Comparison of ENCODE assay signal across 8 mouse cellular contexts in the genomic region with DNA sequence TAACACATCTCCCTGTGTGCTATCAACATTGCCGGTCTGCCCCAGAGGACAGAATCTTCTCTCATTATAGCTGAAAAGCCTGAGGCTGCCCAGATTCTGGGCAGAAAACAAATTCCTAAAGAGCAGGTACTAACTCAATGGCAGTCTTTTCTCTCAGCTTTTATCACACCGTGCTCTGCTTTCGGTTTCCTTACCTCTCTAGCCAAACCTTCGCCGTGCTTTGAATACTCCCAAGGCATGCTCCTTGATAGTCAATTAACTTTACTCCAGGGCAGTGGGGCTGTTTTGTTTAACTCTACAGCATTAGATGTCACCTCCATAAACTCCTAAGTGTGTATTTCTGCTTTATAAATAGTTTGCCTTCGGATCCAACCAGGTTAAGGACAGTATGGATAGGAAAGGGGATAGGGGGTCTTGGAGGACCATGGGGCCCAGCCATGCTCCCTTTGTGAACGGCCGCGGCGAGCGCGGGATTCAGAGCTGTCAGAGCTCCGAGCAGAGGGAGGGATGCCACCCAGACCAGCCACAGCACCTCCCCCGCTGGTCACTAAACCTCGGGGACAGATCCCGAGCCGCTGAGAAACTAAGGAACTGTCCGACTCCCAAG. TPM values are rescaled to one million over a fixed set of nuclear protein-coding genes. Genes with fewer than 3 reads are reported as not detected.
A peak's percentile ranks its signal among the peaks of the same experiment; 100 is the strongest.
DNase-seq lines count a peak whose midpoint lies in the region; ATAC-seq and TF ChIP-seq lines count a peak whose summit lies in the region.

No protein-coding gene starts in this region.

- H3K27me3 ChIP-seq in splenic B cell, adult 2 months (ENCODE audit: control insufficient read depth, insufficient read depth, low read length, poor library complexity, severe bottlenecking), result no peaks in the 10 kb centered on the region

- no peak for TF ChIP-seq CTCF in gastrocnemius, adult 2 months (IDR thresholded peaks at IDR 0.05)

- peak overlapping the region; percentile 100 for H3K27ac ChIP-seq in gastrocnemius, adult 2 months

- peaks cover 13% of the 10 kb centered on the region for H3K36me3 ChIP-seq in splenic B cell, adult 2 months (ENCODE audit: control insufficient read depth, insufficient read depth, low read length, poor library complexity, severe bottlenecking)

- ATAC-seq in erythroid progenitor cell, adult 5-6 weeks (replicated peaks; ENCODE audit: low FRiP score, poor library complexity, severe bottlenecking), result peak; percentile 59

- peak overlapping the region; percentile 100 for H3K4me3 ChIP-seq in gastrocnemius, adult 2 months

- no peak for DNase-seq in gastrocnemius, adult 2 months
- DNase-seq in gastrocnemius, adult 8-10 months (ENCODE audit: low spot score in 2 of 2), result no peak
- peak; percentile 62 for DNase-seq in CD4-positive, CD25-positive, alpha-beta regulatory T cell, adult 2 months (ENCODE audit: low read depth, low spot score)
- peak; percentile 30 for DNase-seq in liver
- peak; percentile 40 for DNase-seq in splenic B cell, adult 2 months (ENCODE audit: low read depth, low spot score)
- no peak for DNase-seq in left cerebral cortex, postnatal 10 days (ENCODE audit: extremely low spot score in 1 of 2, low spot score in 2 of 2)
- no peak for DNase-seq in gastrocnemius, adult 18-20 months (ENCODE audit: low spot score)

- intact Hi-C loops in gastrocnemius, adult 2 months (cut with DNase I), result loop anchor here (5.0 to 10.0 kb wide), 3 partner anchors 87 to 1826 kb away; partner anchors contain the start of genes Chd6 and Ift52
- intact Hi-C loops in left cerebral cortex, postnatal 10 days (cut with DNase I), result no loop called here

RNA-seq across cellular contexts. Expression of gene Srsf6, which starts 0.7 kb away (rescaled TPM):
- total RNA-seq in gastrocnemius, adult 2 months (2021), result 10 to 100 TPM; 45.6 to 46.1 TPM
- 10 to 100 TPM; 29.8 to 41.1 (median 32.9) TPM for total RNA-seq in gastrocnemius, adult 8-10 months (2022)
- 102 and 149 TPM in 2 replicates for total RNA-seq in erythroid progenitor cell, adult 5-6 weeks (2015; ENCODE audit: low replicate concordance)
- total RNA-seq in erythroid progenitor cell, adult 5-6 weeks (2017; ENCODE audit: low replicate concordance), result 107 and 121 TPM in 2 replicates
- total RNA-seq in left cerebral cortex, postnatal 10 days (2021), result 100 to 1,000 TPM; 118 to 119 TPM
- 10 to 100 TPM; 38.1 to 38.4 TPM for total RNA-seq in gastrocnemius, adult 18-20 months (2021)

RNA-seq across cellular contexts. Expression of gene L3mbtl1, which starts 12.7 kb away (rescaled TPM):
- total RNA-seq in gastrocnemius, adult 2 months (2021), result not detected
- total RNA-seq in gastrocnemius, adult 8-10 months (2022), result not detected
- total RNA-seq in erythroid progenitor cell, adult 5-6 weeks (2015; ENCODE audit: low replicate concordance), result 0.36 TPM in 1 of 2 replicates, not detected in the other
- not detected in 2 replicates for total RNA-seq in erythroid progenitor cell, adult 5-6 weeks (2017; ENCODE audit: low replicate concordance)
- 10 to 100 TPM; 29.6 to 35.0 TPM for total RNA-seq in left cerebral cortex, postnatal 10 days (2021)
- total RNA-seq in gastrocnemius, adult 18-20 months (2021), result not detected

RNA-seq across cellular contexts. Expression of gene Sgk2, which starts 56.5 kb away (rescaled TPM):
- not detected for total RNA-seq in gastrocnemius, adult 2 months (2021)
- not detected for total RNA-seq in gastrocnemius, adult 8-10 months (2022)
- total RNA-seq in erythroid progenitor cell, adult 5-6 weeks (2015; ENCODE audit: low replicate concordance), result not detected in 2 replicates
- not detected in 2 replicates for total RNA-seq in erythroid progenitor cell, adult 5-6 weeks (2017; ENCODE audit: low replicate concordance)
- total RNA-seq in left cerebral cortex, postnatal 10 days (2021), result under 1 TPM; 0.39 to 0.41 TPM
- not detected for total RNA-seq in gastrocnemius, adult 18-20 months (2021)

Comparison
In these comparisons a context has a peak if more than half of its experiments do, and no peak if none do; other contexts are left out.
1. DNase-seq: peak in CD4-positive, CD25-positive, alpha-beta regulatory T cell, adult 2 months (single experiment), liver (single experiment) and splenic B cell, adult 2 months (single experiment); none in gastrocnemius, adult 2 months (single experiment), gastrocnemius, adult 8-10 months (0 of 2), left cerebral cortex, postnatal 10 days (0 of 2) and gastrocnemius, adult 18-20 months (single experiment).
2. RNA of gene L3mbtl1, which starts 12.7 kb away (total RNA-seq): 29.6 to 35.0 TPM in left cerebral cortex, postnatal 10 days; not detected in gastrocnemius, adult 2 months, not detected in gastrocnemius, adult 18-20 months, not detected in gastrocnemius, adult 8-10 months and 0.36 TPM in erythroid progenitor cell, adult 5-6 weeks; every median in the first group is over 10 times any median in the second.